In genomic region chr1:154016516-154016915, GRCm38 (mm10) we compare ENCODE assay signal across 26 mouse cellular contexts.
DNase-seq lines count a peak whose midpoint lies in the region; ATAC-seq and TF ChIP-seq lines count a peak whose summit lies in the region.
"Had no signal": no experiment of that assay in that cellular context is flagged by ENCODE, and none has a peak within 500 bp of the region (broad histone marks: within the 10 kb centered on the region; RNA-seq: fewer than 3 reads in every experiment).

No protein-coding gene starts in this region.

- H3K4me2 ChIP-seq in midbrain, embryonic 11.5 days = no peak overlapping the region
- no peak overlapping the region for H3K4me2 ChIP-seq in midbrain, postnatal 0 days (ENCODE audit: low read depth, low read length, poor library complexity, severe bottlenecking)
- H3K4me2 ChIP-seq in liver, embryonic 12.5 days = no peak overlapping the region
- H3K4me2 ChIP-seq: embryonic facial prominence, embryonic 13.5 days; forebrain, embryonic 12.5 days; forebrain, embryonic 15.5 days; heart, embryonic 13.5 days; hindbrain, embryonic 14.5 days had no signal

- intact Hi-C loops in gastrocnemius, postnatal 14 days (cut with DNase I; ENCODE audit: low total_unique reads) = no loop called here

- ATAC-seq in midbrain, embryonic 11.5 days (ENCODE audit: low FRiP score) = no peak
- no peak for ATAC-seq in midbrain, postnatal 0 days (ENCODE audit: low FRiP score)
- no peak for ATAC-seq in liver, embryonic 12.5 days
- ATAC-seq: activated CD4-positive, CD25-positive, alpha-beta regulatory T cell, adult 4 months; forebrain, embryonic 15.5 days; hindbrain, postnatal 0 days; inflammation-experienced regulatory T-cells, adult 6 months had no signal

- peak; percentile 13 for DNase-seq in gastrocnemius, postnatal 14 days
- no peak for DNase-seq in gastrocnemius, postnatal 10 days
- peak; percentile 28 for DNase-seq in midbrain, embryonic 11.5 days (ENCODE audit: low spot score, missing footprints)
- DNase-seq in midbrain, postnatal 0 days (ENCODE audit: low spot score) = no peak
- DNase-seq in skeletal muscle tissue, adult 2 months (ENCODE audit: low read depth, low spot score) = peak; percentile 26
- DNase-seq: adrenal gland, postnatal 10 days; adrenal gland, postnatal 36 days; cerebellum, adult 11-12 months; cerebellum, adult 8-10 months; cerebellum, postnatal 10 days; cerebellum, postnatal 36 days; embryo, embryonic 11 days; heart, postnatal 14 days; heart, postnatal 4 days had no signal

- 75% methylated on average over 2 of the region's 2 CpGs for WGBS in midbrain, embryonic 11.5 days
- WGBS in midbrain, postnatal 0 days = 71% methylated on average over 2 of the region's 2 CpGs
- 47% methylated on average over 2 of the region's 2 CpGs for WGBS in liver, embryonic 12.5 days (ENCODE audit: insufficient replicate concordance)

- H3K9me3 ChIP-seq in midbrain, embryonic 11.5 days (ENCODE audit: control insufficient read depth, low read length) = no peaks in the 10 kb centered on the region
- no peaks in the 10 kb centered on the region for H3K9me3 ChIP-seq in midbrain, postnatal 0 days (ENCODE audit: low read length)
- no peaks in the 10 kb centered on the region for H3K9me3 ChIP-seq in liver, embryonic 12.5 days (replicated peaks)
- H3K9me3 ChIP-seq: embryonic facial prominence, embryonic 10.5 days; embryonic facial prominence, embryonic 13.5 days; forebrain, embryonic 12.5 days; forebrain, embryonic 15.5 days; heart, embryonic 10.5 days; heart, embryonic 13.5 days had no signal

- H3K9ac ChIP-seq in midbrain, embryonic 11.5 days (ENCODE audit: low read length) = no peak overlapping the region
- H3K9ac ChIP-seq in midbrain, postnatal 0 days (replicated peaks; ENCODE audit: low read length, poor library complexity, severe bottlenecking) = no peak overlapping the region
- H3K9ac ChIP-seq in liver, embryonic 12.5 days = no peak overlapping the region
- H3K9ac ChIP-seq: embryonic facial prominence, embryonic 13.5 days; forebrain, embryonic 12.5 days; forebrain, embryonic 15.5 days; heart, embryonic 13.5 days; hindbrain, embryonic 14.5 days had no signal

- no peak overlapping the region for H3K27ac ChIP-seq in midbrain, embryonic 11.5 days (ENCODE audit: low read depth, low read length)
- H3K27ac ChIP-seq in midbrain, postnatal 0 days (ENCODE audit: low read depth, low read length) = no peak overlapping the region
- no peak overlapping the region for H3K27ac ChIP-seq in liver, embryonic 12.5 days
- H3K27ac ChIP-seq: embryonic facial prominence, embryonic 10.5 days; embryonic facial prominence, embryonic 13.5 days; forebrain, embryonic 12.5 days; forebrain, embryonic 15.5 days; heart, embryonic 10.5 days; heart, embryonic 13.5 days; hindbrain, embryonic 14.5 days; hindbrain, postnatal 0 days had no signal

- no peak for TF ChIP-seq CTCF in midbrain, postnatal 0 days (IDR thresholded peaks at IDR 0.05)

- H3K4me3 ChIP-seq in midbrain, embryonic 11.5 days (ENCODE audit: low read depth, low read length) = no peak overlapping the region
- H3K4me3 ChIP-seq in midbrain, postnatal 0 days (ENCODE audit: low read depth, low read length) = no peak overlapping the region
- no peak overlapping the region for H3K4me3 ChIP-seq in liver, embryonic 12.5 days
- H3K4me3 ChIP-seq: embryonic facial prominence, embryonic 10.5 days; embryonic facial prominence, embryonic 13.5 days; erythroblast, embryonic 14.5 days; forebrain, embryonic 12.5 days; forebrain, embryonic 15.5 days; heart, embryonic 10.5 days; heart, embryonic 13.5 days had no signal

- H3K36me3 ChIP-seq in midbrain, embryonic 11.5 days (ENCODE audit: control insufficient read depth, insufficient read depth, low read length) = no peaks in the 10 kb centered on the region
- no peaks in the 10 kb centered on the region for H3K36me3 ChIP-seq in midbrain, postnatal 0 days (ENCODE audit: insufficient read depth, low read length)
- no peaks in the 10 kb centered on the region for H3K36me3 ChIP-seq in liver, embryonic 12.5 days
- H3K36me3 ChIP-seq: embryonic facial prominence, embryonic 10.5 days; embryonic facial prominence, embryonic 13.5 days; forebrain, embryonic 12.5 days; forebrain, embryonic 15.5 days; heart, embryonic 10.5 days; heart, embryonic 13.5 days had no signal

- no peaks in the 10 kb centered on the region for H3K4me1 ChIP-seq in midbrain, embryonic 11.5 days (ENCODE audit: control insufficient read depth, insufficient read depth, low read length)
- H3K4me1 ChIP-seq in midbrain, postnatal 0 days (ENCODE audit: insufficient read depth, low read length) = no peaks in the 10 kb centered on the region
- H3K4me1 ChIP-seq in liver, embryonic 12.5 days = no peaks in the 10 kb centered on the region
- H3K4me1 ChIP-seq: embryonic facial prominence, embryonic 13.5 days; forebrain, embryonic 12.5 days; forebrain, embryonic 15.5 days; heart, embryonic 10.5 days; heart, embryonic 13.5 days had no signal

- H3K27me3 ChIP-seq in midbrain, embryonic 11.5 days (ENCODE audit: control insufficient read depth, insufficient read depth, low read length) = no peaks in the 10 kb centered on the region
- no peaks in the 10 kb centered on the region for H3K27me3 ChIP-seq in midbrain, postnatal 0 days (ENCODE audit: insufficient read depth, low read length)
- H3K27me3 ChIP-seq in liver, embryonic 12.5 days (replicated peaks) = no peaks in the 10 kb centered on the region
- H3K27me3 ChIP-seq: embryonic facial prominence, embryonic 13.5 days; forebrain, embryonic 12.5 days; forebrain, embryonic 15.5 days; heart, embryonic 13.5 days had no signal

Comparison
In these comparisons a context has a peak if more than half of its experiments do, and no peak if none do; other contexts are left out.
1. DNase-seq: peak in gastrocnemius, postnatal 14 days (single experiment), midbrain, embryonic 11.5 days (single experiment) and skeletal muscle tissue, adult 2 months (single experiment); none in gastrocnemius, postnatal 10 days (single experiment) and midbrain, postnatal 0 days (single experiment).